Mouse (Mus musculus) intestine, embryonic 14.5 days (tissue): ENCODE measurements around the gene Klk8. TPM values are rescaled to one million over a fixed set of nuclear protein-coding genes. Genes with fewer than 3 reads are reported as not detected.

ENCODE experiments used
- ATAC-seq: fragments of 200-750 bp; cut with Nextera tagmentation; replicated peaks from 2 replicates; pipeline ENCODE4 v1.8.0; 2017; ENCODE audit warnings: low read depth, moderate number of reproducible peaks, moderate TSS enrichment, moderate library complexity; ENCODE audit not compliant: low FRiP score, low TSS enrichment
- DNase-seq: peaks from one replicate; pipeline ENCODE4 v3.0.0-alpha.2; 2018; ENCODE audit warnings: low spot score
- H3K27ac ChIP-seq: fragments of 300-500 bp; sonication (generic); 2 replicates; pipeline ENCODE4 v1.5.1; 2014; ENCODE audit warnings: low read depth, mild to moderate bottlenecking, control low read depth
- H3K27me3 ChIP-seq: fragments of 300-500 bp; sonication (generic); replicated peaks from 2 replicates; pipeline ENCODE4 v1.6.1; 2014; ENCODE audit warnings: low read length, control low read depth; ENCODE audit not compliant: control insufficient read depth, insufficient read depth
- H3K36me3 ChIP-seq: fragments of 300-500 bp; sonication (generic); 2 replicates; pipeline ENCODE4 v1.6.1; 2014; ENCODE audit warnings: low read length, control low read depth; ENCODE audit not compliant: control insufficient read depth, insufficient read depth
- H3K4me1 ChIP-seq: fragments of 300-500 bp; sonication (generic); replicated peaks from 2 replicates; pipeline ENCODE4 v1.6.1; 2014; ENCODE audit warnings: low read length, control low read depth, mixed read lengths; ENCODE audit not compliant: control insufficient read depth, insufficient read depth
- H3K4me2 ChIP-seq: fragments of 300-500 bp; sonication (generic); 2 replicates; pipeline ENCODE4 v1.6.1; 2014; ENCODE audit warnings: low read length
- H3K4me3 ChIP-seq: fragments of 300-500 bp; sonication (generic); 2 replicates; pipeline ENCODE4 v1.5.1; 2014; ENCODE audit warnings: low read depth, low read length, control low read depth, mixed read lengths
- H3K9ac ChIP-seq: fragments of 300-500 bp; sonication (generic); 2 replicates; pipeline ENCODE4 v1.6.1; 2014; ENCODE audit warnings: mild to moderate bottlenecking, low read length
- H3K9me3 ChIP-seq: fragments of 300-500 bp; sonication (generic); 2 replicates; pipeline ENCODE4 v1.6.1; 2016; ENCODE audit warnings: low read length, control low read depth; ENCODE audit not compliant: control insufficient read depth
- WGBS: fragments of 180-500 bp; shearing (Covaris S2); extraction: QIAGEN DNeasy Blood & Tissue Kit; methylation state at CpG from one replicate; pipeline ENCODE4 v1.1.7; 2014; 5-methylcytosine and 5-hydroxymethylcytosine counted together
- polyA plus RNA-seq: library from polyadenylated mRNA; unstranded; fragments of >200 nt; fragmentation: Nextera tagmentation; extraction: Ambion mirVana; gene quantifications from 2 replicates; pipeline ENCODE4 v1.2.1, GENCODE M21; 2014

The Klk8 gene
- polyA plus RNA-seq, 1 experiment from 2014 or later: 26.7 TPM

GRCm38 (mm10) chr7:43799876-43800275 lies 2.5 kb downstream of the Klk8 start:
- no peak for DNase-seq

DNA sequence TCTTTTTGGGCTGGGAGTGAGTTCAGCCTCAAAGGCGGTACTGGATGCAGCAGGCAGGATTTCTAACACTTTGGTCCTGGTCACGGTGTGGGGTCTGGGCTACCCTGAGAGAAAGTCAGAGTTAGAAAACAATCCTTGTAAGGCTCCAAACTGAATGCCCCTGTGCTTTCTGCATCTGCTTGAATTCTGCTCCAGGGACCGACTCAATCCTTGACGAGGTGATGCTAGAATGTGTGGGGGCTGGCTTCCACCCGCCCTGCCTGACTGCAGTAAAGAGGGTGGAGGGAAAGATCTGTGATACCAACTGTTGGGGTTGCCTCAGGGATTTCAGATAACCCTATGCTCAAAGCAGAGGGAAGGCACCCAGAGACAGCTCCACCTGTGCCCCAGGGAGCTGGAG lies 13.6 kb downstream of the Klk8 start, which contains the start of gene Klk7:
Klk7 (plus strand) TSS at position 301 of the 400 bp plus-strand sequence.
- ATAC-seq (no peak), DNase-seq (no peak)
- Histone ChIP-seq H3K9me3 (no peaks in the 10 kb centered on the region), H3K27ac (no peak within 1 kb of the TSS), H3K4me3 (no peak within 1 kb of the TSS), H3K36me3 (no peaks in the 10 kb centered on the region), H3K4me2 (no peak within 1 kb of the TSS), H3K4me1 (no peaks in the 10 kb centered on the region), H3K9ac (no peak within 1 kb of the TSS), H3K27me3 (no peaks in the 10 kb centered on the region)
- 41% methylated on average over 5 of the region's 5 CpGs for WGBS

More at GRCm38 (mm10) chr7:43799876-43800275, 2.5 kb downstream of the Klk8 start:
- H3K27ac ChIP-seq: no peak overlapping the region
- no peak overlapping the region for H3K9ac ChIP-seq
- H3K9me3 ChIP-seq: no peaks in the 10 kb centered on the region
- no peak overlapping the region for H3K4me3 ChIP-seq
- H3K27me3 ChIP-seq: 0 out of 2 replicates have a peak, but pooled peaks cover 5% of the 10 kb centered on the region
- no peak for ATAC-seq
- 0 out of 2 replicates have a peak, but pooled peaks cover 8% of the 10 kb centered on the region for H3K4me1 ChIP-seq
- no peak overlapping the region for H3K4me2 ChIP-seq
- no peaks in the 10 kb centered on the region for H3K36me3 ChIP-seq
- 80% methylated on average over 7 of the region's 7 CpGs for WGBS

- H3K36me3 ChIP-seq: no peaks in the 10 kb centered on the region
- no peak for ATAC-seq
- no peak overlapping the region for H3K9ac ChIP-seq
- H3K4me3 ChIP-seq: no peak overlapping the region
- WGBS: 85% methylated on average over 7 of the region's 7 CpGs
- no peak overlapping the region for H3K27ac ChIP-seq
- no peak overlapping the region for H3K4me2 ChIP-seq
- H3K4me1 ChIP-seq: no peaks in the 10 kb centered on the region
- peak; percentile 10 for DNase-seq
- H3K27me3 ChIP-seq: no peaks in the 10 kb centered on the region
- H3K9me3 ChIP-seq: no peaks in the 10 kb centered on the region
Measured at GRCm38 (mm10) chr7:43815211-43815610, 17.8 kb downstream of the Klk8 start.

- no peak overlapping the region for H3K4me3 ChIP-seq
- H3K4me2 ChIP-seq: no peak overlapping the region
- DNase-seq (peak; percentile 13), ATAC-seq (no peak)
- H3K27me3 ChIP-seq: no peaks in the 10 kb centered on the region
- no peak overlapping the region for H3K27ac ChIP-seq
- H3K9ac ChIP-seq: no peak overlapping the region
- H3K9me3 ChIP-seq: no peaks in the 10 kb centered on the region
- no peaks in the 10 kb centered on the region for H3K36me3 ChIP-seq
- no peaks in the 10 kb centered on the region for H3K4me1 ChIP-seq
Measured at GRCm38 (mm10) chr7:43816746-43817145, 19.4 kb downstream of the Klk8 start.

- DNase-seq: no peak
- 87% methylated on average over 7 of the region's 7 CpGs for WGBS
Measured at GRCm38 (mm10) chr7:43821581-43821980, 24.2 kb downstream of the Klk8 start.

DNA sequence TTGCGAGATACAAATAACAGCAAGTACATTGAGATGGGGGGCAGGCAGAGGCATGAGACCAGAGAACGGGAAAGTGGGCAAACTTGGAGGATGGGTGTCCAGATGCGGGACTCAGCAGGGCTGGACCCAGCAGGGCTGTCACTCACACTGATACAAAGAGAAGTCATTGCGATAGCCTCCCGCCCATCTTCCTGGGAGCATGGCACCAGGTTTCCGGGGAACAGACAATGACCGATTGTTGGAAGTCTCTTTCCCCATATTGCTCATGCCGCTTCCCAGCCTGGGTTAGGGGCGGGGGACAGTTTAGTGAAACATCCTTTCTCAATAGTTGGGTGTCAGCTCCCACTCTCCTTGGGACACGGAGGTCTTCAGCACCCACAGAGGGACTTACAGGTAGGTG lies 26.8 kb downstream of the Klk8 start, which contains the start of gene Klk6:
Klk6 (plus strand) TSS at position 301 of the 400 bp plus-strand sequence.
- no peak within 1 kb of the TSS for H3K27ac ChIP-seq
- no peak for ATAC-seq
- no peak for DNase-seq
- 83% methylated on average over 10 of the region's 10 CpGs for WGBS
- no peak within 1 kb of the TSS for H3K4me3 ChIP-seq
- no peak within 1 kb of the TSS for H3K9ac ChIP-seq
- H3K27me3 ChIP-seq: no peaks in the 10 kb centered on the region
- no peak within 1 kb of the TSS for H3K4me2 ChIP-seq
- H3K4me1 ChIP-seq: no peaks in the 10 kb centered on the region
- no peaks in the 10 kb centered on the region for H3K36me3 ChIP-seq
- H3K9me3 ChIP-seq: no peaks in the 10 kb centered on the region

More at GRCm38 (mm10) chr7:43821581-43821980, 24.2 kb downstream of the Klk8 start:
- Histone ChIP-seq H3K36me3 (no peaks in the 10 kb centered on the region), H3K9me3 (no peaks in the 10 kb centered on the region), H3K27me3 (no peaks in the 10 kb centered on the region), H3K4me2 (no peak overlapping the region), H3K27ac (no peak overlapping the region), H3K4me3 (no peak overlapping the region), H3K4me1 (no peaks in the 10 kb centered on the region), H3K9ac (no peak overlapping the region)
- no peak for ATAC-seq

GRCm38 (mm10) chr7:43826056-43826455 lies 28.7 kb downstream of the Klk8 start:
- Histone ChIP-seq H3K36me3 (no peaks in the 10 kb centered on the region), H3K27me3 (no peaks in the 10 kb centered on the region), H3K27ac (no peak overlapping the region), H3K9ac (no peak overlapping the region), H3K4me1 (no peaks in the 10 kb centered on the region), H3K9me3 (no peaks in the 10 kb centered on the region), H3K4me2 (no peak overlapping the region), H3K4me3 (no peak overlapping the region)
- DNase-seq (no peak), ATAC-seq (no peak)
- 87% methylated on average over 5 of the region's 5 CpGs for WGBS

DNA sequence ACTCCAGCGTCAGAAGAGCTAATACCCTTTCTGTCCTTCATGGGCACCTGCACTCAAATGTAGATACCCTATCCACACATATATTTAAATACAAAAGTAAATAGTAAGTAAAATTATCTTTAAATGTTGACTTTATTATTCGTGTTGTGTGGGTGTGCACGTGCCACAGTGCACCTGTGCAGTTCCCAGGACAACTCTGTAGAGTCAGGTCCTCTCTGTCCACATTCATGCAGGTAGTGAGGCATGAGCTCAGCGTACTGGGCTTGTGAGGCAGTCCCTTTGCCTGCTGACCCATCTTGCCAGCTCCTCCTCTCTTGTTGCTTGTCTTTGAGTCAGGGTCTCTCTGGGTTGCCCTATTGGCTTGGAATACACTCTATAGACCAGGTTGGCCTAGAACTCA lies 30.3 kb downstream of the Klk8 start:
- no peak for DNase-seq
- WGBS: 83% methylated on average over 4 of the region's 4 CpGs
- Histone ChIP-seq H3K27ac (no peak overlapping the region), H3K27me3 (no peaks in the 10 kb centered on the region), H3K4me1 (no peaks in the 10 kb centered on the region), H3K9me3 (no peaks in the 10 kb centered on the region), H3K4me3 (no peak overlapping the region), H3K36me3 (no peaks in the 10 kb centered on the region), H3K4me2 (no peak overlapping the region), H3K9ac (no peak overlapping the region)
- no peak for ATAC-seq

DNA sequence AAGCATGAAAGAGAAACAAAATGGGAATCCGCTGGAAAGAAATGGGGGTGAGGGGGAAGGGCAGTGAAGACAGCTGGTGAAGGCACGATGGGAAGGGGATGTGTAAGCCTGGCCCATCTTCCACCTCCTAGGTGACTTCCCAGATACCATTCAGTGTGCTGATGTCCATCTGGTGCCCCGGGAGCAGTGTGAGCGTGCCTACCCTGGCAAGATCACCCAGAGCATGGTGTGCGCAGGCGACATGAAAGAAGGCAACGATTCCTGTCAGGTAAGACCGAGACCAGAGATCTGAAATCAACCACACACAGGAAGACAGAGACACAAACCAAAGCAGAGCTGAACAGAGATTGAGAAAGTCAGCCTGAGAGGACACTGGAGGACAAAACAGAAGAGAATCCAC lies 31.6 kb downstream of the Klk8 start:
- Histone ChIP-seq H3K27ac (no peak overlapping the region), H3K36me3 (no peaks in the 10 kb centered on the region), H3K27me3 (no peaks in the 10 kb centered on the region), H3K4me2 (no peak overlapping the region), H3K9me3 (no peaks in the 10 kb centered on the region), H3K4me3 (no peak overlapping the region), H3K4me1 (no peaks in the 10 kb centered on the region), H3K9ac (no peak overlapping the region)
- DNase-seq: no peak
- ATAC-seq: no peak
- 88% methylated on average over 8 of the region's 8 CpGs for WGBS
